Mouse (Mus musculus) fibroblast of lung, adult 2 months (primary cell): Measurements from ENCODE around the gene Ccdc57.
"Not testable (repeated sequence)": the region's sequence is repeated elsewhere in the genome, so short reads cannot be mapped to it uniquely, and the experiment has no call there.

Source experiments
- DNase-seq: peaks from one replicate; pipeline ENCODE4 v3.0.0-alpha.2; 2011; ENCODE audit warnings: low read depth

Ccdc57 gene

GRCm38 (mm10) chr11:120903159-120903850, 29.4 kb downstream of the Ccdc57 start:
- no peak for DNase-seq

- no peak for DNase-seq
Measured at GRCm38 (mm10) chr11:120902487-120903142, 30.1 kb downstream of the Ccdc57 start.

GRCm38 (mm10) chr11:120901729-120902486, 30.8 kb downstream of the Ccdc57 start:
- no peak for DNase-seq

GRCm38 (mm10) chr11:120900276-120901244, 32.1 kb downstream of the Ccdc57 start:
- DNase-seq: no peak

- DNase-seq: peak; percentile 30
Measured at GRCm38 (mm10) chr11:120898114-120898548, 34.5 kb downstream of the Ccdc57 start.

GRCm38 (mm10) chr11:120895441-120895840, 37.2 kb downstream of the Ccdc57 start:
- no peak for DNase-seq

- no peak for DNase-seq
Measured at GRCm38 (mm10) chr11:120894397-120894796, 38.3 kb downstream of the Ccdc57 start.

- no peak for DNase-seq
Measured at GRCm38 (mm10) chr11:120889216-120889615, 43.5 kb downstream of the Ccdc57 start.

GRCm38 (mm10) chr11:120888718-120889117, 44.0 kb downstream of the Ccdc57 start:
- no peak for DNase-seq

GRCm38 (mm10) chr11:120887502-120887901, 45.2 kb downstream of the Ccdc57 start:
- DNase-seq: no peak

GRCm38 (mm10) chr11:120886462-120886861, 46.2 kb downstream of the Ccdc57 start:
- no peak for DNase-seq

GRCm38 (mm10) chr11:120883601-120884000, 49.1 kb downstream of the Ccdc57 start:
- DNase-seq: no peak

GRCm38 (mm10) chr11:120882931-120883330, 49.7 kb downstream of the Ccdc57 start:
- DNase-seq: no peak

GRCm38 (mm10) chr11:120873206-120873605, 59.5 kb downstream of the Ccdc57 start:
- peak; percentile 43 for DNase-seq

- no peak for DNase-seq
Measured at GRCm38 (mm10) chr11:120871521-120871920, 61.2 kb downstream of the Ccdc57 start.

- DNase-seq: no peak
Measured at GRCm38 (mm10) chr11:120865816-120866215, 66.9 kb downstream of the Ccdc57 start.

GRCm38 (mm10) chr11:120862819-120863218, 69.9 kb downstream of the Ccdc57 start:
- no peak for DNase-seq

GRCm38 (mm10) chr11:120855938-120856337, 76.7 kb downstream of the Ccdc57 start:
- not testable (repeated sequence) for DNase-seq

- no peak for DNase-seq
Measured at GRCm38 (mm10) chr11:120853788-120854187, 78.9 kb downstream of the Ccdc57 start.

GRCm38 (mm10) chr11:120853158-120853557, 79.5 kb downstream of the Ccdc57 start:
- DNase-seq: no peak

- no peak for DNase-seq
Measured at GRCm38 (mm10) chr11:120852083-120852935, 80.4 kb downstream of the Ccdc57 start.
